7 mouse cellular contexts compared by ENCODE assay signal in genomic region chr17:6595776-6596497, GRCm38 (mm10). TPM values are rescaled to one million over a fixed set of nuclear protein-coding genes. Genes with fewer than 3 reads are reported as not detected.
DNase-seq lines count a peak whose midpoint lies in the region; ATAC-seq and TF ChIP-seq lines count a peak whose summit lies in the region.
"Not testable (repeated sequence)": the region's sequence is repeated elsewhere in the genome, so short reads cannot be mapped to it uniquely, and the experiment has no call there.

No protein-coding gene starts in this region.

- TF ChIP-seq EP300 in lung, postnatal 0 days (IDR thresholded peaks at IDR 0.05): not testable (repeated sequence)

- not testable (repeated sequence) for H3K36me3 ChIP-seq in heart, embryonic 16.5 days (ENCODE audit: control insufficient read depth, insufficient read depth); intestine, embryonic 16.5 days (ENCODE audit: control insufficient read depth, insufficient read depth, low read length); lung, postnatal 0 days (ENCODE audit: insufficient read depth, low read length); thymus, adult 2 months (ENCODE audit: control insufficient read depth, insufficient read depth, low read length)

- peak; percentile 38; the same call in 1 of the 2 replicates for ATAC-seq in heart, embryonic 16.5 days (replicated peaks; ENCODE audit: extremely low read depth, insufficient read depth, low FRiP score)
- ATAC-seq in intestine, embryonic 16.5 days: peak; percentile 56
- peak; percentile 65 for ATAC-seq in lung, postnatal 0 days

- H3K4me3 ChIP-seq in heart, embryonic 16.5 days (ENCODE audit: low read length); intestine, embryonic 16.5 days (ENCODE audit: low read length); lung, postnatal 0 days (ENCODE audit: low read depth, low read length); thymus, adult 2 months (ENCODE audit: control insufficient read depth, insufficient read depth, low read length): not testable (repeated sequence)

- not testable (repeated sequence) for H3K27ac ChIP-seq in heart, embryonic 16.5 days (ENCODE audit: low read length); intestine, embryonic 16.5 days (ENCODE audit: low read length); lung, postnatal 0 days (ENCODE audit: low read length); thymus, adult 2 months (ENCODE audit: control insufficient read depth, insufficient read depth, low read length)

- 31% methylated on average over 10 of the region's 15 CpGs for WGBS in heart, embryonic 16.5 days
- 32% methylated on average over 10 of the region's 15 CpGs for WGBS in intestine, embryonic 16.5 days
- 20% methylated on average over 7 of the region's 15 CpGs for WGBS in lung, postnatal 0 days
- 4% methylated on average over 9 of the region's 15 CpGs for WGBS in thymus, adult 2 months

- H3K4me2 ChIP-seq in heart, embryonic 16.5 days (ENCODE audit: low read depth, low read length); intestine, embryonic 16.5 days (ENCODE audit: low read depth, low read length); lung, postnatal 0 days (replicated peaks; ENCODE audit: low read depth, low read length): not testable (repeated sequence)

- not testable (repeated sequence) for H3K27me3 ChIP-seq in heart, embryonic 16.5 days (ENCODE audit: control insufficient read depth, insufficient read depth, low read length); intestine, embryonic 16.5 days (replicated peaks; ENCODE audit: control insufficient read depth, insufficient read depth, low read length); lung, postnatal 0 days (replicated peaks; ENCODE audit: insufficient read depth, low read length); thymus, adult 2 months (ENCODE audit: control insufficient read depth, insufficient read depth, low read length)

- H3K4me1 ChIP-seq in heart, embryonic 16.5 days (ENCODE audit: control insufficient read depth, insufficient read depth, low read length); intestine, embryonic 16.5 days (ENCODE audit: control insufficient read depth, insufficient read depth, low read length); lung, postnatal 0 days (ENCODE audit: insufficient read depth, low read depth, low read length); thymus, adult 2 months (replicated peaks; ENCODE audit: control insufficient read depth, insufficient read depth, low read length): not testable (repeated sequence)

- TF ChIP-seq POLR2A in thymus, adult 2 months (IDR thresholded peaks at IDR 0.05; ENCODE audit: control insufficient read depth, extremely low read depth, insufficient read depth, low read length, poor library complexity): not testable (repeated sequence)

- not testable (repeated sequence) for TF ChIP-seq CTCF in lung, postnatal 0 days (IDR thresholded peaks at IDR 0.05); thymus, adult 2 months (IDR thresholded peaks at IDR 0.05; ENCODE audit: borderline replicate concordance, control insufficient read depth, extremely low read depth, insufficient read depth, low read length, poor library complexity)

- H3K9ac ChIP-seq in heart, embryonic 16.5 days (ENCODE audit: low read length); intestine, embryonic 16.5 days (ENCODE audit: low read depth, low read length); lung, postnatal 0 days (replicated peaks; ENCODE audit: low read depth): not testable (repeated sequence)

- not testable (repeated sequence) for H3K9me3 ChIP-seq in heart, embryonic 16.5 days (replicated peaks; ENCODE audit: control insufficient read depth, low read length); intestine, embryonic 16.5 days (ENCODE audit: control insufficient read depth, low read length); lung, postnatal 0 days (ENCODE audit: low read length)

- peak; percentile 61 for DNase-seq in adrenal gland, adult 2 months
- DNase-seq in gastrocnemius, postnatal 10 days: peak; percentile 22
- peak; percentile 22 for DNase-seq in lung, postnatal 0 days (ENCODE audit: low spot score)
- DNase-seq in ovary, adult 18-20 months (ENCODE audit: low spot score): peak; percentile 47
- peak; percentile 80 for DNase-seq in thymus, adult 2 months

RNA-seq across cellular contexts. Expression of gene Dynlt1c, which starts 5.5 kb away (rescaled TPM):
- 1 to 10 TPM; 6.2 to 9.4 TPM for total RNA-seq in adrenal gland, adult 2 months (2021)
- polyA plus RNA-seq in adrenal gland, adult 2 months (2012; rRNA removed): 5.1 and 5.9 TPM in 2 replicates
- 1 to 10 TPM; 3.9 to 5.3 TPM for total RNA-seq in gastrocnemius, postnatal 10 days (2021)
- 27.9 and 28.4 TPM in 2 replicates for polyA plus RNA-seq in heart, embryonic 16.5 days (2015; fragmentation: Nextera tagmentation; extraction: Ambion mirVana)
- 29.8 and 33.1 TPM in 2 replicates for polyA plus RNA-seq in intestine, embryonic 16.5 days (2015; fragmentation: Nextera tagmentation; extraction: Ambion mirVana)
- 29.1 and 30.1 TPM in 2 replicates for polyA plus RNA-seq in lung, postnatal 0 days (2015; fragmentation: Nextera tagmentation; extraction: Ambion mirVana)
- 41.1 and 55.0 TPM in 2 replicates for polyA plus RNA-seq in thymus, adult 2 months (2012; rRNA removed)

RNA-seq across cellular contexts. Expression of gene Dynlt1f, which starts 59.8 kb away (rescaled TPM):
- total RNA-seq in adrenal gland, adult 2 months (2021): 100 to 1,000 TPM in 1 of 2 experiments, 10 to 100 TPM in 1; 94.4 to 117 TPM
- 14.7 and 22.9 TPM in 2 replicates for polyA plus RNA-seq in adrenal gland, adult 2 months (2012; rRNA removed)
- total RNA-seq in gastrocnemius, postnatal 10 days (2021): 10 to 100 TPM; 82.0 to 85.2 TPM
- 181 and 182 TPM in 2 replicates for polyA plus RNA-seq in heart, embryonic 16.5 days (2015; fragmentation: Nextera tagmentation; extraction: Ambion mirVana)
- polyA plus RNA-seq in intestine, embryonic 16.5 days (2015; fragmentation: Nextera tagmentation; extraction: Ambion mirVana): 239 and 250 TPM in 2 replicates
- polyA plus RNA-seq in lung, postnatal 0 days (2015; fragmentation: Nextera tagmentation; extraction: Ambion mirVana): 185 and 188 TPM in 2 replicates
- 145 and 154 TPM in 2 replicates for polyA plus RNA-seq in thymus, adult 2 months (2012; rRNA removed)

Comparison
In these comparisons a context has a peak if more than half of its experiments do, and no peak if none do; other contexts are left out.
1. DNase-seq: peak in every context shown above with its lines; median percentile 80 in thymus, adult 2 months; 61 in adrenal gland, adult 2 months; 47 in ovary, adult 18-20 months; 22 in gastrocnemius, postnatal 10 days; 22 in lung, postnatal 0 days.